Mouse (Mus musculus): ENCODE results near the gene Adgrg2.

Adgrg2 gene

DNA sequence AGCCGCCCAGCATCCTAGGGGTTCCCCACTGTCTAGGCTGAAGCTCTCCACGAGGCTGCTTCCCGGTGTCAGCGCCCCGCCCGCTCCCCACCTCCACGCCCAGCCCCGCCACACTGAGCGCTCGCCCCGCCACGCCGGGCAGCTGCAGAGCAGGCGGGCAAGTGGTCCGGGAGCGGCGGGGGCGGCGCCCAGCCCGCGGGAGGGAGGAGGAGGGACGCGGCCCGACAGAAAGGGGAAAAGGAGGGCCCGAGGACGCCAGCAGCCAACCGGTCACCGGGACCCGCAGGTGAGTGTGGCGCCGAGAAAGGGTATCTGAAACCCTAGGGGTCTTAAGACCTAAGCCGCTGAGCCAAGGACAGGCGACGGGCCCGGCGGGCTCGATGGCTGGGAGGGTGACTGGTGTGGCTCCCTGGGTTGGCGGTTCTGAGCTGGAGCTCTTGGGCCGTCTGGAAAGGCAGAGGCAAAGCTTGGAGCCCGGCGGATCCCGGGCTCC lies at the start of gene Adgrg2:
Gene Adgrg2, plus strand, starts transcription at position 227 of the 493 bp plus-strand sequence.
- DNase-seq (ENCODE audit: low spot score): no peak

DNA sequence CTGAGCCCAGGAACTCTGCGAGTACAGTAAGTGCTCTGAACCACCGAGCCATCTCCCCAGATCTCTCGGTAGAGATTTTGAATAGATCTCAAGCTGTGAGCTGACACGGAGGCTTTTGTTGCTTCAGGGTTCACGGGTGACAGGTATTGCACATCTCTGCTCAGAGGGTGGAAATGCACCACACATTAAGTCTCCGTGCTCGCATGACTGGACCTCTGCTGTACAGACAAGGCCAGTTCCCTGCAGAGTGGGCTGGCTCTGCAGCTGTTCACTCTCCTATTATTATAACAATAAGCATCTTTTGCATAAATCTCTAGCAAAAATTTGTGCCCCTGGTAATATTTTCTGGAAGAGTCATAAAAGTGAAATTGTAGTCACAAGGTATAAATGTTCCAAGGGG lies 39.5 kb upstream of the Adgrg2 start:
- no peak for DNase-seq (ENCODE audit: low spot score)

DNA sequence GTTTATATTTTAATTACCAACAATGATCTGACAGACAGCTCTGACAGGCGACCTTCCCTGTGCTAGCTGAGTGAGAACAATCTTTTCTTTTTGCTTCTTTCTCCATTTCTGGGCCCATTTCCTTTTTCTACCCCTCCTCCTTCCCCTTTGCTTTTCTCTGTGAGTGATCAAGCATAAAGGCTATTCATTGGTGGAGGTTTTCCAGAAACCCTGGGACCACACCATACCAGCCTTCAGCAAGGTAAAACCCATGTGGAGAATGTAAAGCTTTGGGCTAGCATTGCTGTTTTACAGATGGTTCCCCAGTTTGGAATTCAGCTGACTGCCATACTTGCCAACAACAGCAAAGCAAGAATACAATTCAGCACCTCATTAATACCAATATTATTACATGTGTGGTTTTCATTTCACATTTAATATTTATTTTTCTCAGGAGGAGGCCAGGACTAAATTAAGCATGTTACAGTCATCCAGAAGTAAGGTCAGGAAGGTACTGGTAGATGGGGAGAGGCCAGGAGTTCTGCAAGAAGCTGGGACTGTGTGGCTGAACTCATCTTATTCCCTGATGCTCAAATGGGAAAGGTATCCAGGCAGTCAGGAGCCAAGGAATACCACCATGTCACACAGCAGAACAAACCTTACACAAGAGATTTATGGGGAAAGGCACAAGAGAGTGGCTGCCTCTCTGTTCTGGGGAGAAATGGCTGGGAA lies 38.4 kb upstream of the Adgrg2 start:
- DNase-seq (ENCODE audit: low spot score): no peak

DNA sequence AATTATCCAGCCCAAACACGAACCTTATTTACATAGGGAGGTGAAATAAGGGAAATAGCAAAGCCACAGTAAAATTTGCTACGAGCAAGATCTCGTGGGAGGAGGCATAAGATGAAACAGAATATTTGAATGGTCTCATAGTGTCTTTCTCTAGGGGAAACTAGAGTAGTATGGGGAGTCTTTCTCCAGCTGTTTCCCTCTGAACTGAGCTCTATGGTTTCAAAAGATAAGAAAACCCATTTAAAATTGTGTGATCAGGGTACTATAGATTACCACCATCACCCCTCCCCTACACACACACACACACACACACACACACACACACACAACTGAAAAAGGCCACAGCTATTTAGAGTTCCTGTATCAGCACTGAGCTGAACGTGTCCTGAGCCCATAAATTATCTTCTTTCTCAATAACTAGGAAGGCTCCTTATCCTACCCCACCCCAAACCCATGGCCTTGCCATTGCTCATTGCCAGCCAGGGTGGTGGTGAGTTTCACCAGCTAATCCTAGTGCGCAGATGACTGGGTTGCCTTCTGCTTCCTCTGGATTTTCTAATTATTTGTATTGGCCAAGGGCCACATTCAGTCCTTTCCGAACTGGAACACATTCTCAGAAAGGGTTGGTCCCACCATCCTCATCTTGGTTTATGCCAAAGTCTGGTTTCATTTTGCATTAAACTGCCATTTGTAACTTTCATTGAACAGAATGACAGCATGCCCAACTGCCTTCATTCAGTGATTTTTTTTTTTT lies 5.6 kb upstream of the Adgrg2 start:
- no peak for DNase-seq (ENCODE audit: low spot score)

DNA sequence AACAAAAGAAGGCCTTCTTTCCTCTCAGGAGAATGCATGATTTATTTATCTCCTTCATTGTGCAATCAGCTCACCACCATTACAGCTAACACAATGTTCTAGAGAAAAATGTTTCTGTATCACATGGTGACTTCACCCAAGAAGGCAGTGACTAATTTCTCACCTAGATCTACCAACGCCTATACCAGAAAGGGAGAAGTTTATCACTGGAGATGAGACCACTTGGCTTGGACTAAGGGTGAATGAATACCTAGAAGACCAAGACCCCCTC lies 5.1 kb upstream of the Adgrg2 start:
- no peak for DNase-seq (ENCODE audit: low spot score)

DNA sequence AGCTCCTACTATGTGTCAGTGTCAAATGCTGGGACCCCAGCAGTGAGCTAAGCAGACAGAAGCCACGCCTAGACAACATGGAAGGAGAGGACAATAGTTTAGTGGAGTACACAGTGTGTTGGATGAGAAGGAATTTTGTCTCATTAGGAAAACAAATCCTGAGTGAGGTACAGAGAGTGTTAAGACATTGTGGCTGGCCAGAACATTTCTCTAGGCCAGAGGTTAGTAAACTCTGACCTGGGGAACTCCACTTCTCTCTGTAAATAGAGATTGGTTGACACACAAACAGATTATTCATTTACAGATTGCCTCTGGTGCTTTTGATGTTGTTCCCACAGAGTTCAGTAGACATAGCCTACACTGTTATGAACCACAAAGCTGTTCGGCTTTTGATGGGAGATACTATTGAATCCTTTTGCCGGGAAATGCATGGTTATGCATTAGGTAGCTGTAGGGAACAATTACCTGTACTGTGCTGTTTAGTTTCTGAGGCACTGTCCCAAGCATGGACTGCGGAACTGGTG lies 22.5 kb downstream of the Adgrg2 start:
- DNase-seq (ENCODE audit: low spot score): no peak

DNA sequence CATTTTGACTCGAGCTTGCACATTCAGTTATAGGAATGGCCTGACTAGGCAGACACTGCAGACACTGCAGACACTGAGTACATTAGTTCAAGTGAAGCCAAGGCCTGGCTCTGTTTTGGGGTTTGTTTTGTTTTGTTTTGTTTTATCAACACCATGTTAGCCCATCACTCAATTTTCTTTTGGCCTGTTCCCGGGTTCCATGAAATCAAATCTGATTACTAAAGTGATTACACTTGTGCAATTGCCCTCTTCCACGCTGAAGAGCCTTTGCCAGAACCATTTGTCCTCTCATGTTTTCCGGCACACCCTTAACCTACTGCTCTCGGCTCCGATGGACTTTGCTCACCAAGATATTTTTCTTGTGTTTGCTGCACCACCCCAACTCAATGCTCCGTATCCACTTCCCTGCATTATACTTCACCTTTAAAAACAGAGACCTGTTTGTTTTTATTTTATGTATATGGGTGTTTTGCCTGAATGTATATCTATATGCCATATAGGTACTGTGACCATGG lies 23.4 kb downstream of the Adgrg2 start:
- no peak for DNase-seq (ENCODE audit: low spot score)

DNA sequence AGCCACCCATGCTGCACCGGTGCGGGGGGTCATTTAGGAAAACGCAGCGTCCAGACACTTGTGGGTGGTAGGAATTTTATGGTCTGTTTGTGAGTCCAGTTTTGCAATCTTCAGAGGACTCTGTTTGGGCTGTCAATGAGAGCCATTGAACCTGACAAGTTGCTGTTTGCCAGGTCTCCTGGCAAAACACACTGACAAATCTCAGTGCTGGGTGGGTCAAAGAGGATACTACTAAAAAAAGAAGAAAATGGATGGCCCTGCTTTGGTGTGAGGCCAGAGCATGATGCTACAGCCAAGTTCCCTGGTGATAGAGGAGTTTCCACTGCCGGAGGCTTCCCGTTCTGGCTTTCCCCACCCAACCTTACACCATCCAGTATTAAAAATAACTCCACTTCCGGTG lies 27.9 kb downstream of the Adgrg2 start:
- no peak for DNase-seq (ENCODE audit: low spot score)

DNA sequence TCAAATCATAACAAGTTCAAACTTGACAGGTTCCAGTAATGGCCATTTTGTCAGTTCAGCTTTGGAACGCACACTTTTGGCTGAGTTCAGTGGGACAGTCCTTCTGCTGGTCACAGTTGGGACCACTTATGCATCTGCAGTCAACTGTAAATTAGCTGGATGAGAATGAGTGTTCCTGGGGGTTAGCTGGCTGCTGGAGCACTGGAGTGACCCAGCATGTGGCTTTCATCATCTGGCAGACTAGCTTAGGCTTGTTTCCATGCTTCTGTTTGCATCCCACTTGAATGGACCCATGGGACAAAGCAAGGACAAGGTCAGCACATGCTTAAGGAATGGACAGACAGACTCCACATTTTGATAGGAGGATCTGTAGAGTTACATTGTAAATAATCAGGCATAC lies 33.2 kb downstream of the Adgrg2 start:
- no peak for DNase-seq (ENCODE audit: low spot score)

DNA sequence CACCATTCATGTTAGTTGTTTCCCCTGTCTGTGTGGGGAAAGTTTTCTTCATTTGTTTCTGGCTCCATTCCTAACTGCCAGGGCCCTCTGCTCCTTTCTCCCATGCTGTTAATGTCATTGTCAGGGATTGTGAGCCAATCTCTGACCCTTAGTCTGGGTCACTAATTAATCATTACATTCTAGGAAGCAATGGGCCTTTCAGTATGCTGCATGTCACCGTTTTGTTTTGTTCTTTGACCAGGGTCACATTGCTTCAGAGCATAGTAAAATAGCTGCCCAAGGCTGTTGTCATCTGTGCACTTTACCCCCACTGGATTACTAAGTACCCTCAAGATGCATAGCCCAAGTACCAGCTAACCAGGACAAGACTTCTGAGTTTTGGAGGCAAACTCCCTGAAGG lies 36.0 kb downstream of the Adgrg2 start:
- no peak for DNase-seq (ENCODE audit: low spot score)

DNA sequence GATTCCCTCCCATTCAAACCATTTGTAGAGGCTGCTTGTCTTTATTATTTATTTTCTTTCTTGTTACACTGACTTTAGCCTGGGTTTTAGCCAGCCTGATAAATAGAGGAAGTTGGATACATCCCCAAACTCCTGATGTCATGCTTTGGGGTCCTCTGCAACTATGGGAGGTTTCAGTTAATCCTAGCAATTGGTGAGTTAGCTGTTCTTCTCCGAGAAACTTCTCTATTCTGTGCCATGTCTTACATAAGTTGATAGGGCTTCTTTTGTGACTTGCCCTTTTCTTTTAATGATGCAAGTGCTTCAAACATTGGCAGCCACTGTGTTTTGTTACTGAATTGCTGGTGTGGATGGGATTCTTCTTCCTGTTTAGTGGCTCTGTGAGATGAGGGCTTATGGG lies 36.4 kb downstream of the Adgrg2 start:
- no peak for DNase-seq (ENCODE audit: low spot score)

DNA sequence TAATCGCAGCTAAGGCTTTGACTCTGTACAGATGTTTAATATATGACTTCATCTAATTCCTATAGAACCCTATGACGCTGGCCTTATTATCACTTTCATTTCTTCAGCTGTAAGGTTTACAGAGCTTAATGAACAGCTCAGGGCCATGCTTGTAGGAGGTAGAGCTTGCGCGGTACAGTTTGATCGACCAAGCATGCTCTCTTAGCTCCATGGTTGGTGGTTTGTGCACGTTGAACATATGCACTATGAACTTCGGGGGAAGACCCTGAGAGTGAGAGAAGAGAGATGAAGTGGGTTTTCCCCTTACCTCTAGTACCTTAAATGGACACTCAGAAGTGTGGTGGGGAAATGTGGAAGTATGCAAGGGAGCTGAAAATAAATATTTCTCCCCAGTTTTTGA lies 41.7 kb downstream of the Adgrg2 start:
- DNase-seq (ENCODE audit: low spot score): no peak

DNA sequence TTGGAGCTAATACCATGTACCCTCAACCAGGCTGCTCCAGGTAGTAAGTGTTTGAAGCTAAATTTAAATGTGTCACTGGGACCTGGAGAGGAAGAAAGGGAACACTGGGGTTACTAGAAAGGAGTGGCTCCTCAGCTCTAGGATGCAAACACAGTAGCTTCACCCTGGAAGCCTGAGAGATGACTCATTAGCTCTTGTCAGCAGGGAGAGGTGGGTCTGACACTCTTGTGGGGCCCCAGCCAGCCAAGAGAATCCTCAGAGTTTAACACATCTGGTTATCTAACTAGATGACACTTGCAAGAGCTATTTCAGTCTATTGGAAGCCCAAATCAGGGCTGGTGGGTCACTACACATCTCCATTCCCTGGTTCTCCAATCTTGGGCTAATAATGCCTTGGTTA lies 50.8 kb downstream of the Adgrg2 start:
- no peak for DNase-seq (ENCODE audit: low spot score)

DNA sequence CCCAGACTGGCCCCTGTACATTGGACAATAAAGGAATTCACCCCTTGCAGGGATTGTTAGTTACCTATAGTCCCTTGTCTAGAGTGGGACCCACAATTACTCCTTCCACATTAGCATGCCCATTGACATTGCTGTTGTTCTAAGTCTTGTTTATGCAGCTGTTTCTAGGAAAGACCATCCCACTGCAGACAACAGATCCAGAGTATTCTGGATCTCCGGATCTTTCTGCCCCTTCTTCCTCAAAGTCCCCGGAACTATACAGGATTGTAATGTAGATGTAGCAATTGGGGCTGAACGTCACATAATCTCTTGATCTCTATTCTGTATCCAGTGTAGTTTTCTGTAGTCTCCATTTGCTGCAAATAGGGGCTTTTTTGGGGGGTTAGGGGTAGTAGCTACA lies 57.9 kb downstream of the Adgrg2 start:
- no peak for DNase-seq (ENCODE audit: low spot score)

DNA sequence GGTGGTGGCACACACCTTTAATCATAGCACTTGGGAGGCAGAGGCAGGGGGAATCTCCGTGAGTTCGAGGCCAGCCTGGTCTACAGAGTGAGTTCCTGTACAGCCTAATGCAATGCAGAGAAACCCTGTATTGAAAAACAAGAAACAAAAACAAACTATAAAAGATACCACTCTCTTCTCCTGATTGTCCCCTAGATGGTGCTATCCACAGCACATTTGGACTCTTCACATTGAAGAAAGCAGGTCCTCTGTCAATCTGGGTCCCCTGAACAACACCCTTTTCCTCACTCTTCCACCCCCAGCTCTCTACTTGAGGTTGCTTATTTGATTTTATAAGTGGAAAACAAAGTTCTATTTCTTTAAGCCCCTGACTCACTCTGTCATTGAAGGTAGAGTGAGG lies 58.9 kb downstream of the Adgrg2 start:
- DNase-seq (ENCODE audit: low spot score): no peak

DNA sequence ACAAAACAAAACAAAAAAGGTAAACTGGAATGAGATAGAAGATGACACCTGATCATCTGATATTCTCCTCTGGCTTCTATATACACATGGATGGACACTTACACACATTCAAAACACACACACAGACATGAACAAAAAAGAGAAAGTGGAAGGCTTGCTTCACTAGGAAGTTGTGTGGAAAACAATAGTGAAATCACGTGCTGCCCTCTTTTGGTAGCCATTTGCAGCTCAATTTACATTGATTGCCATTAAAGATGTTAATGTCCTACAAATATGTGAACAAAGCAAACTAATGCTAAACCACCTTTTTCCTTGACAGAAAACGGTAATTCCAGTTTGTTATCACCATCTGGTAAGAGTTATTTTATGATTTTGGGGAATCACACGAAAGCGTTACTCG lies 65.2 kb downstream of the Adgrg2 start:
- no peak for DNase-seq (ENCODE audit: low spot score)

DNA sequence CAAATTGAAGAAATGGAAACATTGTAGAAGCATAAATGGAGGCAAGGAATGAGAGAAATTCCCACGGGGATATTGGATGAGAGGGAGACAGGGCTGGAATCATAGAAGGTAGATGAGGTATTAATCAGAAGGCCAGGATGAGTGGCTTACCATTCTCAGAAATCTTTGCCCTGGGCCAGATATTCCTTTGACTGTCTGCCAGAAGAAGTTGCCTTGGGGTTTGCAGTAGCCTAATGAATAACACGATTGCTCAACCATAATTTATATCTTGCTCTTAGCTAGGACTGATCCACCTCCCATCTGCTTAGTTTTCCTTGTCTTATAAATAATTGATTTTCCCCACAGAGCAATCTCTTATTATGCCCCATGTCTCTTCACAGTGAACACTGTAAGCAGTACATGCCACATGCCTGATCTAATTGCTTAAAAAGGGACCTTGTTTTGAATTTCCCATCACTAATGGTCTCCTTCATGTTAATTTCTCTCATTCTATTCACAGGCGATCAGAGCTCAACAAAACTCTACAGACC lies 80.8 kb downstream of the Adgrg2 start:
- DNase-seq (ENCODE audit: low spot score): no peak

DNA sequence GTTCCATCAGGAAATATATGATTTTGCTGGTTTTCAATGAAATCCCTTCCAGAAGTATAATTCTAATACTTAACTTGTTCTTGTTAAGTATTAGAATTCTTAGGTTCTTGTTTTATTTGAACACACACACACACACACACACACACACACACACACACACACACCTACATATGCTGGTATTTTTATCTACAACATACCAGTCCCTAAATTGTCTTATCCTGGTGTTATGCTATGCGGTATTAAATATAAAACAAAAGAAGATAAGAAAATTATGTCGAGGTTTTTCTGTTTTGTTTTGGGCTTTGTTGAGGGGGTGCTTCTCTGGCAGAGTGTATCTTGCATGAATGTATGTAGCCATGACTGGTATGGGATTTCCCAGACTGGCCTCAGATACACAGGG lies 99.3 kb downstream of the Adgrg2 start:
- no peak for DNase-seq (ENCODE audit: low spot score)

DNA sequence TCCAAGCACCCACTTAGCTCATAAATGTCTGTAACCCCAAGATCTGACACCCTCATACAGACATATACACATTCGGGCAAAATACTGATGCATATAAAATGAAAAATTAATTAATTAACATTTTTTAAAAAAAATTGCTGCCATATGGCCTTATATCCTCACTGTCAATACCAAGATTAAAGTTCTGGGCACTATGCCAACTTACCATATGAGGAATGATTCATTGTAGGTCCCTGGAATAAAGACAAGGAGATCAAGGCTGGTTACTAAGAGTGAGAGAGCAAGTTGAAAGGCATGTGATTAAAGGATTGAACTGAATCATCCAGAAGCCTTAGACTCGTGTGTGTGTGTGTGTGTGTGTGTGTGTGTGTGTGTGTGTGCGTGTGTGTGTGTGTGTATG lies 103.8 kb downstream of the Adgrg2 start:
- DNase-seq (ENCODE audit: low spot score): no peak

DNA sequence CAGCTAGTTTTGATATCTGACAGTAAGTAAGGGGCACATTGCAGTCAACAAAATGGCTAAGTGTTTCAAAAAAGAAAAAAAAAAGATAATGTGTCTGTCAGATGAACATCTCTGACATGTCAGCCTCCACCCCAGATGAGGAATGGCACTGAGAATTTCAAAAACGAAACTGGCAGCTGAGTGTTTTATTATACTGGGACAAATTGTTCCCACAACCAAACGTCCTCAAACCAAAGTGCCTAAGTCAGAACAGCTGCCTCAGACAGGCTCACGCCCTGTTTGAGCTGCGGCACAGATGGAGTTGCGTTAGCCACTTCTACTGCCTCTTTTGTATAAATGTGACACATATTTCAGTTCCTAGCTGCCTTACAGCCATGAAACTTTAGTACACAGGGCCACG lies 104.4 kb downstream of the Adgrg2 start:
- no peak for DNase-seq (ENCODE audit: low spot score)

DNA sequence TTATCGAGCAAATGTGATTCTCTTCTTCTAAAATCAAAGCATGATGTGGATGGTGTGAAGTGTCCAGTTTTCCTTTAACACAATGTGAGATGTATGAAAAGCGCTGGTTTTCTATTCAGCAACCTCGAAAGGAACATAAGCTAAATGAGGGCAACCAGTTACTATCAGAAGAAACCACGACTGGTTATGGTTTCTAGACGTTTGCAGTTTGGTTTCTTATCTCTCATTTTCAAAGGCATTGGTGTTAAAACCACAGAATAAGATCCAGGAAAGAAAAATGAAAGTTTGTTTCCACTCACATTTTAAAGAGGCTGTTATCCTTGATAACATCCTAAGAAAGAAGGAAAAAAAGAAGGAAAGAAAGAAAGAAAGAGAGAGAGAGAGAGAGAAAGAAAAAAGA lies 106.0 kb downstream of the Adgrg2 start:
- DNase-seq (ENCODE audit: low spot score): no peak

DNA sequence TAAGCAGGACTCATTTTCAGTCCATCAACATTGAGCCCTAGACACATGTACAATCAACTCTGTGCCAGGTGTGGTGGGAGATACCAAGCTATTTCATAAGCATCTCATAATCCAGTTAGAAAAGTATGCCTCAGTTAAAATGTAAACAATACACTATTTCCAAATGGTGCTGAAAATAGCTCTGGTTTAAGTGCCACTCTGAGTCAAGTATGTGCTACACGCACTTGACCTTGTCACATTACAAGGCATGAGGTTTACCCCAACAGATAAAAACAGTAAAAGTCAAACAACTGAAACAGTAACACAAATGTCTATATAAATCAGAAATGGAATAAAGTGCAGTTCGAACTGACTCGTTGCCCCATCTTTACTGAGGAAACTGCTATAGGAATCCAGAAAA lies 110.6 kb downstream of the Adgrg2 start:
- no peak for DNase-seq (ENCODE audit: low spot score)

DNA sequence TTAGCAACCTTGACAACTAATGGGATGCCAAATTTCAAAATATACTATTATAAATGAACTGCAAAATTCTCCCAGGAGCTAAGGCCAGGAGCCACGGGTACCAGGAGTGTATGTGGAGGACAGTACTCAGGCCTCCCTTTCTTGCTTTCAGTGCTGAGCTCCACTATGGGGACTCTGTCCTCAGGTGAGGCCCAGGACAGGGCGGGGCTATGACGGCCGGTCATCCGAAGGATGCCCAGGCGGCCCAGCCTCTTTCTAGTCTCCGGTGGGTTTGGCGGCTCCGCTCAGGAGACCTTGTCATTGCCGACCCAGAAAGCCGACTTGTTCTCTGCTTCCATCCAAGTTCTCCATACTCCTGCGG lies 111.2 kb downstream of the Adgrg2 start:
- DNase-seq (ENCODE audit: low spot score): no peak

Data from urinary bladder, postnatal 10 days (tissue).